Mouse (Mus musculus) liver, embryonic 18 days (tissue): ENCODE results near the gene Gm9887. TPM values are rescaled to one million over a fixed set of nuclear protein-coding genes. Genes with fewer than 3 reads are reported as not detected.

Experiments
- polyA plus RNA-seq: library from polyadenylated mRNA; depleted of rRNA; stranded (reverse); fragments of >200 nt; gene quantifications from 2 replicates; pipeline ENCODE4 v1.2.3, GENCODE M21; 2012; rRNA removed

Gm9887 gene
- 0.25 and 0.35 TPM in 2 replicates for polyA plus RNA-seq

GRCm38 (mm10) chr12:69371854-69372671, at the start of gene Gm9887, which contains the start of gene Arf6:
TSS of gene Gm9887 (minus strand) at chr12:69372458.
TSS of gene Arf6 (plus strand) at chr12:69372150.

GRCm38 (mm10) chr12:69356546-69357299, 15.5 kb downstream of the Gm9887 start, which contains the start of gene Nemf:
TSS of gene Nemf (minus strand) at chr12:69357165.

Other genes with a start within 250 kb of the Gm9887 start
- 1,582 and 1,774 TPM in 2 replicates for gene Rps29, start 213.3 kb downstream of the Gm9887 start, polyA plus RNA-seq
- 4.0 and 4.5 TPM in 2 replicates for gene Lrr1, start 203.6 kb downstream of the Gm9887 start, polyA plus RNA-seq
- 494 and 497 TPM in 2 replicates for gene Rpl36al, start 188.4 kb downstream of the Gm9887 start, polyA plus RNA-seq
- gene Mgat2, start 188.3 kb downstream of the Gm9887 start, polyA plus RNA-seq: 12.2 and 12.6 TPM in 2 replicates
- 1.7 and 2.2 TPM in 2 replicates for gene Gm49383, start 175.4 kb downstream of the Gm9887 start, polyA plus RNA-seq
- gene Dnaaf2, start 174.0 kb downstream of the Gm9887 start, polyA plus RNA-seq: 1.7 and 1.8 TPM in 2 replicates
- 2.6 and 3.0 TPM in 2 replicates for gene Gm49384, start 168.2 kb downstream of the Gm9887 start, polyA plus RNA-seq
- 11.3 and 11.9 TPM in 2 replicates for gene Pole2, start 144.3 kb downstream of the Gm9887 start, polyA plus RNA-seq
- gene Klhdc1, start 131.3 kb downstream of the Gm9887 start, polyA plus RNA-seq: 0.25 and 1.9 TPM in 2 replicates
- 32.0 and 33.2 TPM in 2 replicates for gene Klhdc2, start 75.8 kb downstream of the Gm9887 start, polyA plus RNA-seq
- gene Nemf, start 15.3 kb downstream of the Gm9887 start, polyA plus RNA-seq: 8.7 and 10.1 TPM in 2 replicates
- gene Arf6, start 308 bp downstream of the Gm9887 start, polyA plus RNA-seq: 50.9 and 53.3 TPM in 2 replicates
- gene Vcpkmt, start 210.6 kb upstream of the Gm9887 start, polyA plus RNA-seq: 5.5 and 6.4 TPM in 2 replicates